Mouse (Mus musculus) forebrain, embryonic 13.5 days (tissue): Measurements from ENCODE around the gene Trmt112. TPM values are rescaled to one million over a fixed set of nuclear protein-coding genes. Genes with fewer than 3 reads are reported as not detected.

ENCODE experiments used
- ATAC-seq: fragments of 200-750 bp; cut with Nextera tagmentation; 2 replicates; pipeline ENCODE4 v1.8.0; 2017
- H3K27ac ChIP-seq: fragments of 300-500 bp; sonication (generic); 2 replicates; pipeline ENCODE4 v1.5.1; 2015; ENCODE audit warnings: inconsistent platforms, mild to moderate bottlenecking, moderate library complexity
- H3K27me3 ChIP-seq: fragments of 300-500 bp; sonication (generic); 2 replicates; pipeline ENCODE4 v1.6.1; 2015; ENCODE audit warnings: mild to moderate bottlenecking, inconsistent platforms
- H3K36me3 ChIP-seq: fragments of 300-500 bp; sonication (generic); 2 replicates; pipeline ENCODE4 v1.6.1; 2015; ENCODE audit warnings: mild to moderate bottlenecking, inconsistent platforms; ENCODE audit not compliant: poor library complexity, severe bottlenecking
- H3K4me1 ChIP-seq: fragments of 300-500 bp; sonication (generic); 2 replicates; pipeline ENCODE4 v1.6.1; 2015; ENCODE audit warnings: inconsistent platforms
- H3K4me2 ChIP-seq: fragments of 300-500 bp; sonication (generic); 2 replicates; pipeline ENCODE4 v1.6.1; 2015; ENCODE audit warnings: inconsistent platforms, mild to moderate bottlenecking, moderate library complexity
- H3K4me3 ChIP-seq: fragments of 300-500 bp; sonication (generic); 2 replicates; pipeline ENCODE4 v1.5.1; 2015; ENCODE audit warnings: mild to moderate bottlenecking, inconsistent platforms
- H3K9ac ChIP-seq: fragments of 300-500 bp; sonication (generic); 2 replicates; pipeline ENCODE4 v1.6.1; 2015; ENCODE audit warnings: mild to moderate bottlenecking, inconsistent platforms
- H3K9me3 ChIP-seq: fragments of 300-500 bp; sonication (generic); replicated peaks from 2 replicates; pipeline ENCODE4 v1.6.1; 2016; ENCODE audit warnings: inconsistent platforms
- WGBS: fragments of 180-500 bp; shearing (Covaris S2); methylation state at CpG from one replicate; pipeline ENCODE4 v1.1.7; 2015; 5-methylcytosine and 5-hydroxymethylcytosine counted together
- polyA plus RNA-seq: library from polyadenylated mRNA; unstranded; fragments of >200 nt; fragmentation: Nextera tagmentation; extraction: Ambion mirVana; gene quantifications from 2 replicates; pipeline ENCODE4 v1.2.1, GENCODE M21; 2015

Gene Trmt112
- polyA plus RNA-seq, 1 experiment from 2014 or later = 167 TPM

GRCm38 (mm10) chr19:6933102-6933435 is 23.6 kb downstream of the Trmt112 start:
- Histone ChIP-seq H3K9ac (peak overlapping the region; percentile 61; the same call in 1 of the 2 replicates), H3K4me3 (no peak overlapping the region; the same call in 1 of the 2 replicates), H3K4me1 (peaks cover 17% of the 10 kb centered on the region), H3K36me3 (no peaks in the 10 kb centered on the region), H3K4me2 (peak overlapping the region; percentile 64), H3K27me3 (peaks cover 83% of the 10 kb centered on the region), H3K27ac (no peak overlapping the region), H3K9me3 (no peaks in the 10 kb centered on the region)
- WGBS = 18% methylated on average over 4 of the region's 4 CpGs
- no peak for ATAC-seq

GRCm38 (mm10) chr19:6933436-6934194 is 24.1 kb downstream of the Trmt112 start:
- no peaks in the 10 kb centered on the region for H3K36me3 ChIP-seq
- peak overlapping the region; percentile 39 for H3K4me3 ChIP-seq
- no peaks in the 10 kb centered on the region for H3K9me3 ChIP-seq
- H3K27me3 ChIP-seq = peaks cover 79% of the 10 kb centered on the region
- 3% methylated on average over 58 of the region's 58 CpGs for WGBS
- ATAC-seq = peak; percentile 48
- H3K27ac ChIP-seq = no peak overlapping the region
- peak overlapping the region; percentile 61 for H3K9ac ChIP-seq
- H3K4me1 ChIP-seq = peaks cover 23% of the 10 kb centered on the region
- peak overlapping the region; percentile 64 for H3K4me2 ChIP-seq

GRCm38 (mm10) chr19:6934195-6934977 is 24.9 kb downstream of the Trmt112 start, which contains the start of gene Kcnk4:
Gene Kcnk4 (minus strand): TSS chr19:6934515.
- 0 out of 2 replicates have a peak, but pooled peaks have one; percentile 3 for ATAC-seq
- Histone ChIP-seq H3K27me3 (peaks cover 71% of the 10 kb centered on the region), H3K4me1 (peaks cover 29% of the 10 kb centered on the region), H3K9me3 (no peaks in the 10 kb centered on the region), H3K4me3 (peak within 1 kb of the TSS; percentile 39), H3K4me2 (peak within 1 kb of the TSS; percentile 64), H3K36me3 (no peaks in the 10 kb centered on the region), H3K27ac (no peak within 1 kb of the TSS), H3K9ac (peak within 1 kb of the TSS; percentile 61)
- 8% methylated on average over 22 of the region's 23 CpGs for WGBS

- Histone ChIP-seq H3K27me3 (peaks cover 56% of the 10 kb centered on the region), H3K4me2 (no peak overlapping the region)
- ATAC-seq = no peak
These were observed 26.8 kb downstream of the Trmt112 start for GRCm38 (mm10) chr19:6936299-6936698.

GRCm38 (mm10) chr19:6937541-6938465 is 28.3 kb downstream of the Trmt112 start:
- Histone ChIP-seq H3K4me3 (no peak overlapping the region), H3K27me3 (peaks cover 41% of the 10 kb centered on the region), H3K4me1 (peaks cover 51% of the 10 kb centered on the region), H3K36me3 (no peaks in the 10 kb centered on the region), H3K4me2 (no peak overlapping the region), H3K9ac (peak overlapping the region; percentile 48; the same call in 1 of the 2 replicates), H3K9me3 (no peaks in the 10 kb centered on the region), H3K27ac (no peak overlapping the region)
- 81% methylated on average over 16 of the region's 16 CpGs for WGBS
- no peak for ATAC-seq

More at GRCm38 (mm10) chr19:6936299-6936698, 26.8 kb downstream of the Trmt112 start:
- no peak overlapping the region for H3K27ac ChIP-seq
- no peak overlapping the region for H3K9ac ChIP-seq
- no peaks in the 10 kb centered on the region for H3K36me3 ChIP-seq
- peaks cover 46% of the 10 kb centered on the region for H3K4me1 ChIP-seq
- 21% methylated on average over 3 of the region's 3 CpGs for WGBS
- no peaks in the 10 kb centered on the region for H3K9me3 ChIP-seq
- H3K4me3 ChIP-seq = no peak overlapping the region

- peak overlapping the region; percentile 48 for H3K9ac ChIP-seq
- no peaks in the 10 kb centered on the region for H3K36me3 ChIP-seq
- peaks cover 43% of the 10 kb centered on the region for H3K4me1 ChIP-seq
- H3K27ac ChIP-seq = no peak overlapping the region
- WGBS = 87% methylated on average over 20 of the region's 20 CpGs
- no peaks in the 10 kb centered on the region for H3K9me3 ChIP-seq
- H3K4me2 ChIP-seq = peak overlapping the region; percentile 99
- ATAC-seq = no peak
- H3K4me3 ChIP-seq = 0 out of 2 replicates have a peak overlapping the region, but pooled peaks have one; percentile 4
- H3K27me3 ChIP-seq = peaks cover 25% of the 10 kb centered on the region
These were observed 29.9 kb downstream of the Trmt112 start for GRCm38 (mm10) chr19:6939106-6940002.

GRCm38 (mm10) chr19:6940396-6941351 is 31.2 kb downstream of the Trmt112 start:
- ATAC-seq = peak; percentile 25
- no peaks in the 10 kb centered on the region for H3K9me3 ChIP-seq
- peak overlapping the region; percentile 99 for H3K4me2 ChIP-seq
- peak overlapping the region; percentile 59; the same call in 1 of the 2 replicates for H3K27ac ChIP-seq
- peaks cover 8% of the 10 kb centered on the region for H3K36me3 ChIP-seq
- peaks cover 12% of the 10 kb centered on the region for H3K27me3 ChIP-seq
- peak overlapping the region; percentile 95 for H3K9ac ChIP-seq
- whole genome bisulfite sequencing = 21% methylated on average over 28 of the region's 29 CpGs
- peaks cover 43% of the 10 kb centered on the region for H3K4me1 ChIP-seq
- peak overlapping the region; percentile 86 for H3K4me3 ChIP-seq

- Histone ChIP-seq H3K9ac (peak within 1 kb of the TSS; percentile 95), H3K27ac (peak within 1 kb of the TSS; percentile 90), H3K27me3 (peaks cover 4% of the 10 kb centered on the region; the same call in 1 of the 2 replicates), H3K36me3 (peaks cover 10% of the 10 kb centered on the region), H3K4me2 (peak within 1 kb of the TSS; percentile 99), H3K9me3 (no peaks in the 10 kb centered on the region), H3K4me3 (peak within 1 kb of the TSS; percentile 86), H3K4me1 (peaks cover 43% of the 10 kb centered on the region)
- peak; percentile 90 for ATAC-seq
- 0% methylated on average over 81 of the region's 83 CpGs for WGBS
These were observed 32.1 kb downstream of the Trmt112 start, which contains the start of gene Bad for GRCm38 (mm10) chr19:6941372-6942248. Gene Bad (plus strand): TSS chr19:6941861.

- peak; percentile 84 for ATAC-seq
- Histone ChIP-seq H3K4me1 (peaks cover 43% of the 10 kb centered on the region), H3K9ac (peak within 1 kb of the TSS; percentile 95), H3K4me2 (peak within 1 kb of the TSS; percentile 99), H3K27ac (peak within 1 kb of the TSS; percentile 90), H3K4me3 (peak within 1 kb of the TSS; percentile 86), H3K9me3 (no peaks in the 10 kb centered on the region), H3K27me3 (peaks cover 4% of the 10 kb centered on the region; the same call in 1 of the 2 replicates), H3K36me3 (peaks cover 10% of the 10 kb centered on the region)
- under 1% methylated on average over 27 of the region's 27 CpGs for WGBS
These were observed 32.8 kb downstream of the Trmt112 start, which contains the start of gene Gpr137 for GRCm38 (mm10) chr19:6942249-6942691. Gene Gpr137 (minus strand): TSS chr19:6942480.
